Mouse (Mus musculus): ENCODE results near the gene Gata2. TPM values are rescaled to one million over a fixed set of nuclear protein-coding genes. Genes with fewer than 3 reads are reported as not detected.

Gene Gata2
- polyA plus RNA-seq, 1 experiment from 2014 or later: 28.3 TPM

DNA sequence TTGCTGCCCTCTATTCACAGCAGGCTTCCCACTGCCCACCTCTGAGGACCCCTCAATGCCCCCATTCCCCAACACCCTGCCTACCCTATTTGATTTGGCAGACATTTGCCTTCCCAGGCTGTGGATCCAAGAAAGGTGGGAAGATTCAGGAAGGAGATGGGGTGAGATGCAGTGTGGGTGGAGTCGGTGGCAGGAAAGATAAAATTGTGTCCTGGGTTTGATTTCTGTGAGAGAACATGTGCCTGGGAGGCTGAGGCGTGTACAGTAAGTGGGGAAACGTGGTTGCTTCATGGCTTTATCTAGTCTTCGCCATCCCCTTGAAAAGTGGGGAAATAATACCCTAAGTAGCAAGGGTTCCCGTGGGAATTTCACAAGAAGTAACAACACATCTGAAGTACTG lies 34.9 kb upstream of the Gata2 start:
- DNase-seq (ENCODE audit: low spot score) (no peak), ATAC-seq (replicated peaks; ENCODE audit: insufficient number of reproducible peaks, low FRiP score, low TSS enrichment, low read depth) (no peak)
- no peaks in the 10 kb centered on the region for H3K27me3 ChIP-seq (ENCODE audit: control insufficient read depth, insufficient read depth, low read length)
- no peak overlapping the region for H3K9ac ChIP-seq (replicated peaks; ENCODE audit: low read length)
- WGBS: 83% methylated on average over 5 of the region's 5 CpGs
- H3K9me3 ChIP-seq (replicated peaks; ENCODE audit: control insufficient read depth, low read length): no peaks in the 10 kb centered on the region
- no peak overlapping the region for H3K4me3 ChIP-seq (ENCODE audit: low read depth, low read length)
- no peaks in the 10 kb centered on the region for H3K36me3 ChIP-seq (replicated peaks; ENCODE audit: control insufficient read depth, insufficient read depth, low read depth, low read length)
- no peak overlapping the region for H3K27ac ChIP-seq (replicated peaks; ENCODE audit: low read depth, low read length)
- no peak overlapping the region for H3K4me2 ChIP-seq (ENCODE audit: low read depth, low read length)
- no peaks in the 10 kb centered on the region for H3K4me1 ChIP-seq (ENCODE audit: control insufficient read depth, insufficient read depth, low read length)

DNA sequence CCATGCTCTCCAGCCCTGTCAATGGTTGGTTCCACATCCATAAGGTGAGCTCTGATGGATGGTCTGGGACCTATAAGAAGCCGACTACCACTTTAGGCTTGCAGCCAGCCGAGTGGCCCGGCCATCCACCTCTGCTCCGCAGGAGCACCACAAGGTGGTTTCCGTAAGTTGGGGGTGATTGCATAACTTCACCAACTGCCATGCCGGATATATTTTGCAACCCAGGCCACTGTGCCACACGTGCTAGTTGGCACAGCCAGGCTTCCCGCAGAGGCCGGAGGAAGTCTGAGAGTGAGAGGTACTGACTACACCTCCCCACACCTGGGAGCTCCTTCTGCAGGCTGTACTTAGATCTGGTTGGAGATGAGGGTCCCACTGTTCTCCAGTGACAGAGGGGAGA lies 27.6 kb upstream of the Gata2 start:
- no peaks in the 10 kb centered on the region for H3K27me3 ChIP-seq (ENCODE audit: control insufficient read depth, insufficient read depth, low read length)
- H3K4me3 ChIP-seq (ENCODE audit: low read depth, low read length): no peak overlapping the region
- no peak overlapping the region for H3K27ac ChIP-seq (replicated peaks; ENCODE audit: low read depth, low read length)
- H3K9ac ChIP-seq (replicated peaks; ENCODE audit: low read length): no peak overlapping the region
- DNase-seq (ENCODE audit: low spot score) (no peak), ATAC-seq (replicated peaks; ENCODE audit: insufficient number of reproducible peaks, low FRiP score, low TSS enrichment, low read depth) (no peak)
- WGBS: 95% methylated on average over 9 of the region's 9 CpGs
- no peaks in the 10 kb centered on the region for H3K4me1 ChIP-seq (ENCODE audit: control insufficient read depth, insufficient read depth, low read length)
- H3K4me2 ChIP-seq (ENCODE audit: low read depth, low read length): no peak overlapping the region
- H3K9me3 ChIP-seq (replicated peaks; ENCODE audit: control insufficient read depth, low read length): no peaks in the 10 kb centered on the region
- H3K36me3 ChIP-seq (replicated peaks; ENCODE audit: control insufficient read depth, insufficient read depth, low read depth, low read length): no peaks in the 10 kb centered on the region

DNA sequence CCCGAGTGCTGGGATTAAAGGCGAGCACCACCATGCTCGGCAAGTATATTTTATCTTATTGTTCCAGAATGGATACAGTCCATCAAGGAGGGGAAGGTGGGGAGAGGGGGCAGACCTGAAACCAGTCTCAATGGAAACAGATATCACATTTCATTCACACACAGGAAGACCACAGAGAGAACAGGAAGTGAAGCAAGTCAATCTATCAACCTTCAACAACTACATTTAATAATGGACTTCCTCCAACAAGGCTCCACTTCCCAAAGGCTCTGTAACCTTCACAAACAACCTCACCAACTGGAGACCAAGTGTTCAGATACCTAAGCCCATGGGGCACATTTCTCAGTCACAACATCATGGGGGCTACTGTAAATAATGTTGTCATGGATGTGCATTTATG lies 19.5 kb upstream of the Gata2 start:
- no peaks in the 10 kb centered on the region for H3K4me1 ChIP-seq (ENCODE audit: control insufficient read depth, insufficient read depth, low read length)
- H3K27ac ChIP-seq (replicated peaks; ENCODE audit: low read depth, low read length): no peak overlapping the region
- no peak overlapping the region for H3K4me2 ChIP-seq (ENCODE audit: low read depth, low read length)
- no peak for ATAC-seq (replicated peaks; ENCODE audit: insufficient number of reproducible peaks, low FRiP score, low TSS enrichment, low read depth)
- H3K9ac ChIP-seq (replicated peaks; ENCODE audit: low read length): no peak overlapping the region
- no peaks in the 10 kb centered on the region; the same call in 1 of the 2 replicates for H3K9me3 ChIP-seq (replicated peaks; ENCODE audit: control insufficient read depth, low read length)
- 93% methylated on average over 3 of the region's 3 CpGs for WGBS
- H3K4me3 ChIP-seq (ENCODE audit: low read depth, low read length): no peak overlapping the region
- no peaks in the 10 kb centered on the region for H3K36me3 ChIP-seq (replicated peaks; ENCODE audit: control insufficient read depth, insufficient read depth, low read depth, low read length)
- no peak for DNase-seq (ENCODE audit: low spot score)
- H3K27me3 ChIP-seq (ENCODE audit: control insufficient read depth, insufficient read depth, low read length): no peaks in the 10 kb centered on the region

DNA sequence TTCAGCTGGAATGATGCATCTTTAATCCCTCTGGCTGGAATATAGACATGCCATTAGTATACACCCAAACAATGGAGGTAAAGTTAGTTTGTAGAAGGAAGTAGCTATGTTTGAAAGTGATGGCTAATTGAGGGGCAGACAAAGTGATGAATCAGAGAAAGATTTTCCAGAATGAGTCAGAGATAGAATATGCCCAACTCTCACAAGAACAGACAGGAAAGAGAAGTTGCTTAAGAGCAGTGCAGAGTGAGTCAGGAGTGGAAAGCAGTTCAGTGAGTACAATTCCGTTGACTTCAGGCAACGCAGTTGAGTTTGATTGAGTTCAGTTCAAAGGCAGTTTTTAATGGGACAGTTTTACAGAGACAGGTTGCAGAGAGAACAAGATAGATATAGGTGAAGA lies 19.0 kb upstream of the Gata2 start:
- DNase-seq (ENCODE audit: low spot score) (no peak), ATAC-seq (replicated peaks; ENCODE audit: insufficient number of reproducible peaks, low FRiP score, low TSS enrichment, low read depth) (no peak)
- WGBS: 97% methylated on average over 2 of the region's 2 CpGs
- no peak overlapping the region for H3K9ac ChIP-seq (replicated peaks; ENCODE audit: low read length)
- H3K9me3 ChIP-seq (replicated peaks; ENCODE audit: control insufficient read depth, low read length): no peaks in the 10 kb centered on the region; the same call in 1 of the 2 replicates
- no peaks in the 10 kb centered on the region for H3K4me1 ChIP-seq (ENCODE audit: control insufficient read depth, insufficient read depth, low read length)
- no peak overlapping the region for H3K4me2 ChIP-seq (ENCODE audit: low read depth, low read length)
- no peak overlapping the region for H3K27ac ChIP-seq (replicated peaks; ENCODE audit: low read depth, low read length)
- no peaks in the 10 kb centered on the region for H3K27me3 ChIP-seq (ENCODE audit: control insufficient read depth, insufficient read depth, low read length)
- no peaks in the 10 kb centered on the region for H3K36me3 ChIP-seq (replicated peaks; ENCODE audit: control insufficient read depth, insufficient read depth, low read depth, low read length)
- H3K4me3 ChIP-seq (ENCODE audit: low read depth, low read length): no peak overlapping the region

- H3K27me3 ChIP-seq (ENCODE audit: control insufficient read depth, insufficient read depth, low read length): peaks cover 18% of the 10 kb centered on the region
- DNase-seq (ENCODE audit: low spot score): no peak
- peaks cover under 1% of the 10 kb centered on the region; the same call in 1 of the 2 replicates for H3K4me1 ChIP-seq (ENCODE audit: control insufficient read depth, insufficient read depth, low read length)
- H3K4me3 ChIP-seq (ENCODE audit: low read depth, low read length): no peak overlapping the region
- H3K27ac ChIP-seq (replicated peaks; ENCODE audit: low read depth, low read length): no peak overlapping the region
- H3K4me2 ChIP-seq (ENCODE audit: low read depth, low read length): no peak overlapping the region
- no peak for ATAC-seq (replicated peaks; ENCODE audit: insufficient number of reproducible peaks, low FRiP score, low TSS enrichment, low read depth)
- WGBS: 80% methylated on average over 4 of the region's 4 CpGs
- no peak overlapping the region for H3K9ac ChIP-seq (replicated peaks; ENCODE audit: low read length)
- H3K9me3 ChIP-seq (replicated peaks; ENCODE audit: control insufficient read depth, low read length): no peaks in the 10 kb centered on the region
- no peaks in the 10 kb centered on the region for H3K36me3 ChIP-seq (replicated peaks; ENCODE audit: control insufficient read depth, insufficient read depth, low read depth, low read length)
Observed at GRCm38 (mm10) chr6:88184671-88185070, 9.0 kb upstream of the Gata2 start.

DNA sequence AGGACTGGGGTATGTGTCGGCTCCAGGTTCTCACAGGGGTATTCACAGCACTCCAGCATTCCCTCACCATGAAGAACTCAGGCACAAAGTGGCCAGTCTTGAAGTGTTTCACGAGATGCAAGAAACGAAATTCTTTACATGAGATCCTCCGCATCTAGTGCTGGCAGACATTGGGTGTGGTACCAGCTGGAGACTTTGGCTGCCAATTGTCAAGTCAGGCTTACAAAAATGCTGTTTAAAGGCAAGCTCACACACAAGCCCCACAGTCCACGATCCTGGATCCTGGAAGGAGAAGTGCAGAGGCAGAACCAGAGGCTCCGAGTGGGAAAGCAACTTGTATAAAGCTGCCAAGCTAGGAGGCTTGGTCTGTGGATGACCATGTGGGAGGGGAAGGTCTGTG lies 5.5 kb upstream of the Gata2 start:
- ATAC-seq (replicated peaks; ENCODE audit: insufficient number of reproducible peaks, low FRiP score, low TSS enrichment, low read depth): no peak
- Histone ChIP-seq H3K9ac (replicated peaks; ENCODE audit: low read length) (no peak overlapping the region), H3K4me3 (ENCODE audit: low read depth, low read length) (no peak overlapping the region), H3K36me3 (replicated peaks; ENCODE audit: control insufficient read depth, insufficient read depth, low read depth, low read length) (no peaks in the 10 kb centered on the region), H3K4me1 (ENCODE audit: control insufficient read depth, insufficient read depth, low read length) (peaks cover 9% of the 10 kb centered on the region), H3K4me2 (ENCODE audit: low read depth, low read length) (no peak overlapping the region), H3K27me3 (ENCODE audit: control insufficient read depth, insufficient read depth, low read length) (peaks cover 51% of the 10 kb centered on the region), H3K27ac (replicated peaks; ENCODE audit: low read depth, low read length) (no peak overlapping the region), H3K9me3 (replicated peaks; ENCODE audit: control insufficient read depth, low read length) (no peaks in the 10 kb centered on the region)
- no peak for DNase-seq (ENCODE audit: low spot score)
- WGBS: 76% methylated on average over 6 of the region's 6 CpGs

- peak overlapping the region; percentile 42 for H3K4me3 ChIP-seq (ENCODE audit: low read depth, low read length)
- no peak overlapping the region for H3K27ac ChIP-seq (replicated peaks; ENCODE audit: low read depth, low read length)
- H3K9me3 ChIP-seq (replicated peaks; ENCODE audit: control insufficient read depth, low read length): no peaks in the 10 kb centered on the region
- no peaks in the 10 kb centered on the region for H3K36me3 ChIP-seq (replicated peaks; ENCODE audit: control insufficient read depth, insufficient read depth, low read depth, low read length)
- H3K4me2 ChIP-seq (ENCODE audit: low read depth, low read length): peak overlapping the region; percentile 87
- DNase-seq (ENCODE audit: low spot score) (peak; percentile 83), ATAC-seq (replicated peaks; ENCODE audit: insufficient number of reproducible peaks, low FRiP score, low TSS enrichment, low read depth) (peak; percentile 61)
- peaks cover 15% of the 10 kb centered on the region for H3K4me1 ChIP-seq (ENCODE audit: control insufficient read depth, insufficient read depth, low read length)
- H3K9ac ChIP-seq (replicated peaks; ENCODE audit: low read length): peak overlapping the region; percentile 32; the same call in 1 of the 2 replicates
- H3K27me3 ChIP-seq (ENCODE audit: control insufficient read depth, insufficient read depth, low read length): peaks cover 63% of the 10 kb centered on the region
- WGBS: under 1% methylated on average over 56 of the region's 56 CpGs
Observed at GRCm38 (mm10) chr6:88189312-88190042, 4.2 kb upstream of the Gata2 start.

GRCm38 (mm10) chr6:88190043-88190309 lies 3.7 kb upstream of the Gata2 start:
- peak overlapping the region; percentile 18; the same call in 1 of the 2 replicates for H3K9ac ChIP-seq (replicated peaks; ENCODE audit: low read length)
- H3K4me1 ChIP-seq (ENCODE audit: control insufficient read depth, insufficient read depth, low read length): peaks cover 15% of the 10 kb centered on the region
- H3K4me3 ChIP-seq (ENCODE audit: low read depth, low read length): peak overlapping the region; percentile 42
- H3K4me2 ChIP-seq (ENCODE audit: low read depth, low read length): peak overlapping the region; percentile 87
- H3K27ac ChIP-seq (replicated peaks; ENCODE audit: low read depth, low read length): no peak overlapping the region
- ATAC-seq (replicated peaks; ENCODE audit: insufficient number of reproducible peaks, low FRiP score, low TSS enrichment, low read depth): peak; percentile 50; the same call in 1 of the 2 replicates
- DNase-seq (ENCODE audit: low spot score): peak; percentile 5
- H3K36me3 ChIP-seq (replicated peaks; ENCODE audit: control insufficient read depth, insufficient read depth, low read depth, low read length): no peaks in the 10 kb centered on the region
- peaks cover 67% of the 10 kb centered on the region for H3K27me3 ChIP-seq (ENCODE audit: control insufficient read depth, insufficient read depth, low read length)
- H3K9me3 ChIP-seq (replicated peaks; ENCODE audit: control insufficient read depth, low read length): no peaks in the 10 kb centered on the region
- under 1% methylated on average over 13 of the region's 13 CpGs for WGBS

Data from embryonic facial prominence, embryonic 11.5 days (tissue).